Mouse (Mus musculus) ovary, postnatal 14 days (tissue): ENCODE data around the gene Olfr924.
"Not testable (repeated sequence)": the region's sequence is repeated elsewhere in the genome, so short reads cannot be mapped to it uniquely, and the experiment has no call there.

ENCODE experiments used
- DNase-seq: peaks from one replicate; pipeline ENCODE4 v3.0.0; 2022; ENCODE audit warnings: low spot score

Olfr924 gene

GRCm38 (mm10) chr9:38844149-38844548 lies at the start of gene Olfr924:
TSS of gene Olfr924 (plus strand) at chr9:38844449.
- no peak for DNase-seq

GRCm38 (mm10) chr9:38805696-38806095 lies 38.6 kb upstream of the Olfr924 start:
- no peak for DNase-seq

- DNase-seq = no peak
Measured at GRCm38 (mm10) chr9:38814314-38814713, 29.9 kb upstream of the Olfr924 start, which contains the start of gene Olfr922. TSS of gene Olfr922 (plus strand) at chr9:38814614.

- no peak for DNase-seq
Measured at GRCm38 (mm10) chr9:38815458-38815986, 28.7 kb upstream of the Olfr924 start.

- DNase-seq = no peak
Measured at GRCm38 (mm10) chr9:38826245-38826644, 18.0 kb upstream of the Olfr924 start, which contains the start of gene Olfr923. TSS of gene Olfr923 (plus strand) at chr9:38826545.

GRCm38 (mm10) chr9:38833027-38833426 lies 11.2 kb upstream of the Olfr924 start:
- no peak for DNase-seq

- DNase-seq = no peak
Measured at GRCm38 (mm10) chr9:38854760-38855159, 10.5 kb downstream of the Olfr924 start, which contains the start of gene Olfr26. TSS of gene Olfr26 (plus strand) at chr9:38855060.

GRCm38 (mm10) chr9:38874880-38875279 lies 30.6 kb downstream of the Olfr924 start:
- not testable (repeated sequence) for DNase-seq

GRCm38 (mm10) chr9:38876826-38877225 lies 32.6 kb downstream of the Olfr924 start, which contains the start of gene Olfr926:
TSS of gene Olfr926 (plus strand) at chr9:38877126.
- no peak for DNase-seq
